Mouse (Mus musculus): Measurements from ENCODE around the gene Slco2b1. TPM values are rescaled to one million over a fixed set of nuclear protein-coding genes. Genes with fewer than 3 reads are reported as not detected.

Gene Slco2b1
- 0.34 TPM for polyA plus RNA-seq (2017; shearing (Covaris generic))

DNA sequence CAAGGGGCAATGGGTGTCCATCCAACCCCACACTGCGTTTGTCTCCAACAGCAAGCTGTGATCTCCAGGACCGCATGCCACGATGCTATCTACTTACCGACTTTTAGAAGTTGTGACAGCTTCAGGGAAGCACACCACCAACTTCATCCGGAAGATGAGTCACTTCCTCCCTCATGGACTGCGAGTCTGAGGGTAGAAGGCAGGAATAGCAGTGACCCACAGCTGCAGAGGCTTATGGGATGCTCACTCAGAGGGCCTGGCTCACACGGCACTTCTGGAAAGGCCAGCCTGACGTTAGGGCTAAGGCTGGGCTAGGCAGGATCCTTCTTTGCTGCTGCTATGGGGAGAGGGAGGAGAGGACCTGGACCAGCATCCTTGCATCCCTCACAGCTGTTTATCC lies at the start of gene Slco2b1:
Gene Slco2b1 (minus strand): TSS at position 175 of the 400 bp plus-strand sequence.

GRCm38 (mm10) chr7:99729973-99730372 lies 18.8 kb upstream of the Slco2b1 start, which contains the start of gene Olfr520:
Gene Olfr520 (plus strand): TSS chr7:99730273.

DNA sequence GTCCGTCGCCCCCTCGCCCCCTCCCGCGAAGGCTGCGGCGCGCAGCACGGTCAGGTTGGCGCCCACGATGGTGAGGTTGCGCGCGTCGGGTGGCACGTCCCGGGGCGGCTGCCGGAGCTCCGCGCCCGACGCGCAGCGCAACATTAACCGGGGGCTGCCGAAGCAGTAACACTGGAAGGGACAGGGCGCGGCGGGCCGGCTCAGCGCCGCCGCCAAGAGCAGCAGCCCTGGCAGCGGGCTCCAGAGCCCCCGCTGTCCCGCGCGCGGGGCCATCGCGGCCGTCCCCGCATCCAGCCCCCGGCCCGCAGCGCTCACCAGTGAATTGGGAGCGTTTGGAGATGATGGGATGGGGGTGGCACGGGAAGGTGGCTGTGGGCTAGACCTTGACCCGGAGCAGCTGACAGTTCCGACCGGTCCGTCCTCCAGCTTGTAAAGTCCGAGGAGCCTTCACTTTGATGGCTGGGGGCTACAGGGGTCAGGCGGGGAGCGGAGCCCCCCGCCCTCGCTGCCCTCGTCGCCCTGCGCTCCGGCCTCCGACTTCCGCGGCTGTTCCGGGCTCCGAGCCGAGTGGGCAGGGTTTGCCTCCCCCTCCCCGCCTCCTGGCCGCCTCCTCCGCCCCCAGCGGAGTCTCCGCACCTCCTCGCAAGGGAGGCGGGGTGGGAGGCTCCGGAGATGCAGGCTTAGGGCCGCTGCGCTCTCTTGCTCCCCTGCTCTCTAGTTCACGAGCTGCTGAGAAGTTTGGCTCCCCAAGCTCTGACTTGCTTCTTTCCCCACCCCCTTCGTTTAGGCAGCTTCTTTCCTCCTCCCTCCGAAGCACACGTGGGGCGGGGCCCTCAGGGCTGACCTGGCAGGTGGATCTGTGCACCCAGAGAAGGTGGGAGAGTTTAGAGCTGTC lies 84.5 kb downstream of the Slco2b1 start, which contains the start of gene Tpbgl:
Gene Tpbgl (minus strand): TSS at position 728 of the 895 bp plus-strand sequence.

Other genes starting within 250 kb of the Slco2b1 start
- gene Klhl35, start 245.3 kb downstream of the Slco2b1 start, polyA plus RNA-seq (2017; shearing (Covaris generic)): 4.3 TPM
- 1,250 TPM for gene Rps3, start 227.6 kb downstream of the Slco2b1 start, polyA plus RNA-seq (2017; shearing (Covaris generic))
- gene Arrb1, start 175.9 kb downstream of the Slco2b1 start, polyA plus RNA-seq (2017; shearing (Covaris generic)): 21.7 TPM
- gene Tpbgl, start 84.2 kb downstream of the Slco2b1 start, polyA plus RNA-seq (2017; shearing (Covaris generic)): 1.7 TPM
- not detected for gene Olfr520, start 18.9 kb upstream of the Slco2b1 start, polyA plus RNA-seq (2017; shearing (Covaris generic))
- not detected for gene Olfr521, start 52.2 kb upstream of the Slco2b1 start, polyA plus RNA-seq (2017; shearing (Covaris generic))
- 19.9 TPM for gene Neu3, start 117.1 kb upstream of the Slco2b1 start, polyA plus RNA-seq (2017; shearing (Covaris generic))
- 0.17 TPM for gene Xrra1, start 147.8 kb upstream of the Slco2b1 start, polyA plus RNA-seq (2017; shearing (Covaris generic))
- gene Spcs2, start 152.1 kb upstream of the Slco2b1 start, polyA plus RNA-seq (2017; shearing (Covaris generic)): 453 TPM